Mouse (Mus musculus) MEL (cell line): ENCODE results near the gene Osgep. TPM values are rescaled to one million over a fixed set of nuclear protein-coding genes. Genes with fewer than 3 reads are reported as not detected.

Experiments
- DNase-seq: peaks from one replicate; pipeline ENCODE4 v3.0.0; 2011; ENCODE audit warnings: low read depth, low spot score
- H3K27ac ChIP-seq: 2 replicates; pipeline ENCODE4 v1.5.1; 2012; ENCODE audit warnings: low read depth, mild to moderate bottlenecking, control low read depth, low read length, moderate library complexity; ENCODE audit not compliant: control insufficient read depth
- H3K27me3 ChIP-seq, 2 experiments: fragments of 150-350 bp in 1 of 2; sonication (generic) in 1 of 2; 2 replicates each; pipeline ENCODE4 v1.6.1; 2012; ENCODE audit warnings: low read length in 2 of 2, mild to moderate bottlenecking in 2 of 2, improper control_type of control experiment in 1 of 2, moderate library complexity in 1 of 2; ENCODE audit not compliant: insufficient read depth in 2 of 2, control insufficient read depth in 1 of 2
- H3K36me3 ChIP-seq, 2 experiments: 2 replicates each; pipeline ENCODE4 v1.6.1; 2012 to 2014; ENCODE audit warnings: low read length in 2 of 2, improper control_type of control experiment in 1 of 2, inconsistent platforms in 1 of 2, mild to moderate bottlenecking in 1 of 2; ENCODE audit not compliant: insufficient read depth in 2 of 2, control insufficient read depth in 1 of 2
- H3K4me1 ChIP-seq, 2 experiments: fragments of 150-350 bp in 1 of 2; sonication (generic) in 1 of 2; 2 replicates each; pipeline ENCODE4 v1.6.1; 2012; ENCODE audit warnings: low read length in 2 of 2, improper control_type of control experiment in 1 of 2, mild to moderate bottlenecking in 1 of 2; ENCODE audit not compliant: insufficient read depth in 2 of 2, control insufficient read depth in 1 of 2
- H3K4me3 ChIP-seq, 2 experiments: fragments of 150-350 bp in 1 of 2; sonication (generic) in 1 of 2; 2 replicates each; pipeline ENCODE4 v1.5.1; 2012; ENCODE audit warnings: low read depth in 2 of 2, low read length in 2 of 2, mild to moderate bottlenecking in 2 of 2, moderate library complexity in 2 of 2, control low read depth in 1 of 2, improper control_type of control experiment in 1 of 2; ENCODE audit not compliant: control insufficient read depth in 1 of 2, insufficient read depth in 1 of 2
- H3K79me2 ChIP-seq: 2 replicates; pipeline ENCODE4 v1.6.1; 2012; ENCODE audit warnings: mild to moderate bottlenecking, low read length, moderate library complexity; ENCODE audit not compliant: control insufficient read depth, poor library complexity, insufficient read depth
- H3K9ac ChIP-seq: 2 replicates; pipeline ENCODE4 v1.6.1; 2012; ENCODE audit warnings: low read depth, mild to moderate bottlenecking, control low read depth, low read length, moderate library complexity; ENCODE audit not compliant: control insufficient read depth, poor library complexity, severe bottlenecking
- H3K9me3 ChIP-seq: fragments of 150-350 bp; sonication (generic); replicated peaks from 2 replicates; pipeline ENCODE4 v1.6.1; 2012; ENCODE audit warnings: mild to moderate bottlenecking, low read length, improper control_type of control experiment, moderate library complexity; ENCODE audit not compliant: insufficient read depth
- CHD2 ChIP-seq: IDR thresholded peaks from 2 replicates; pipeline ENCODE4 v1.6.1; 2011; ENCODE audit warnings: low read length, improper control_type of control experiment
- CTCF ChIP-seq, 3 experiments: IDR thresholded peaks in 2 of 3; conservative IDR thresholded peaks in 1 of 3; 2 replicates each; pipeline ENCODE4 v1.5.1; 2011 to 2012; ENCODE audit warnings: low read length in 3 of 3, low read depth in 2 of 3, mild to moderate bottlenecking in 2 of 3, improper control_type of control experiment in 1 of 3, inconsistent platforms in 1 of 3, mixed read lengths in 1 of 3, moderate library complexity in 1 of 3; ENCODE audit not compliant: control insufficient read depth in 1 of 3, insufficient read depth in 1 of 3, poor library complexity in 1 of 3, severe bottlenecking in 1 of 3
- E2F4 ChIP-seq: IDR thresholded peaks from 2 replicates; pipeline ENCODE4 v1.6.1; 2011; ENCODE audit warnings: low read depth, low read length, improper control_type of control experiment, borderline replicate concordance
- ELF1 ChIP-seq: IDR thresholded peaks from 2 replicates; pipeline ENCODE4 v1.6.1; 2014; ENCODE audit warnings: low read depth, mild to moderate bottlenecking, inconsistent platforms, low read length, improper control_type of control experiment, moderate library complexity
- ETS1 ChIP-seq: IDR thresholded peaks from 2 replicates; pipeline ENCODE4 v1.6.1; 2012; ENCODE audit warnings: low read depth, mild to moderate bottlenecking, inconsistent platforms, low read length, improper control_type of control experiment, moderate library complexity
- GATA1 ChIP-seq: IDR thresholded peaks from 2 replicates; pipeline ENCODE4 v1.6.1; 2011; ENCODE audit warnings: low read depth, low read length, improper control_type of control experiment
- HCFC1 ChIP-seq: IDR thresholded peaks from 2 replicates; pipeline ENCODE4 v1.6.1; 2012; ENCODE audit warnings: low read depth, mild to moderate bottlenecking, inconsistent platforms, low read length, improper control_type of control experiment, moderate library complexity
- MAFK ChIP-seq: IDR thresholded peaks from 2 replicates; pipeline ENCODE4 v1.6.1; 2011; ENCODE audit warnings: low read depth, mild to moderate bottlenecking, low read length, improper control_type of control experiment, borderline replicate concordance
- MAZ ChIP-seq: IDR thresholded peaks from 2 replicates; pipeline ENCODE4 v1.6.1; 2012; ENCODE audit warnings: low read depth, mild to moderate bottlenecking, inconsistent platforms, low read length, improper control_type of control experiment
- MEF2A ChIP-seq: IDR thresholded peaks from 2 replicates; pipeline ENCODE4 v1.6.1; 2014; ENCODE audit warnings: low read depth, mild to moderate bottlenecking, inconsistent platforms, low read length, improper control_type of control experiment; ENCODE audit not compliant: poor library complexity, insufficient replicate concordance, severe bottlenecking; ENCODE audit errors: extremely low read depth
- MXI1 ChIP-seq: IDR thresholded peaks from 2 replicates; pipeline ENCODE4 v1.6.1; 2011; ENCODE audit warnings: mild to moderate bottlenecking, low read depth, low read length, improper control_type of control experiment
- NELFE ChIP-seq: IDR thresholded peaks from 2 replicates; pipeline ENCODE4 v1.6.1; 2011; ENCODE audit warnings: low read depth, low read length, improper control_type of control experiment
- NRF1 ChIP-seq: IDR thresholded peaks from 2 replicates; pipeline ENCODE4 v1.6.1; 2014; ENCODE audit warnings: low read depth, mild to moderate bottlenecking, inconsistent platforms, low read length, improper control_type of control experiment, moderate library complexity; ENCODE audit not compliant: poor library complexity, insufficient read depth, severe bottlenecking
- POLR2A ChIP-seq, 2 experiments: IDR thresholded peaks; 2 replicates each; pipeline ENCODE4 v1.6.1; 2011 to 2012; ENCODE audit warnings: low read length in 2 of 2, mild to moderate bottlenecking in 2 of 2, control low read depth in 1 of 2, improper control_type of control experiment in 1 of 2, low read depth in 1 of 2, moderate library complexity in 1 of 2; ENCODE audit not compliant: control insufficient read depth in 1 of 2, insufficient read depth in 1 of 2, poor library complexity in 1 of 2
- POLR2AphosphoS2 ChIP-seq: IDR thresholded peaks from 2 replicates; pipeline ENCODE4 v1.6.1; 2011; ENCODE audit warnings: low read length, improper control_type of control experiment
- RCOR1 ChIP-seq: IDR thresholded peaks from 2 replicates; pipeline ENCODE4 v1.6.1; 2012; ENCODE audit warnings: low read depth, mild to moderate bottlenecking, inconsistent platforms, low read length, improper control_type of control experiment
- SIN3A ChIP-seq: IDR thresholded peaks from 2 replicates; pipeline ENCODE4 v1.6.1; 2012; ENCODE audit warnings: low read length, improper control_type of control experiment, inconsistent platforms
- TAL1 ChIP-seq: IDR thresholded peaks from 2 replicates; pipeline ENCODE4 v1.6.1; 2012; ENCODE audit warnings: mild to moderate bottlenecking, inconsistent platforms, low read length, moderate library complexity, mixed read lengths
- TBP ChIP-seq: IDR thresholded peaks from 2 replicates; pipeline ENCODE4 v1.8.0; 2011; ENCODE audit warnings: low read depth, low read length, improper control_type of control experiment
- TCF12 ChIP-seq: IDR thresholded peaks from 2 replicates; pipeline ENCODE4 v1.6.1; 2014; ENCODE audit warnings: low read depth, mild to moderate bottlenecking, inconsistent platforms, low read length, improper control_type of control experiment, moderate library complexity
- UBTF ChIP-seq: IDR thresholded peaks from 2 replicates; pipeline ENCODE4 v1.6.1; 2012; ENCODE audit warnings: low read depth, mild to moderate bottlenecking, inconsistent platforms, low read length, improper control_type of control experiment, moderate library complexity, borderline replicate concordance; ENCODE audit not compliant: insufficient read depth
- USF1 ChIP-seq: IDR thresholded peaks from 2 replicates; pipeline ENCODE4 v1.6.1; 2014; ENCODE audit warnings: low read depth, mild to moderate bottlenecking, inconsistent platforms, low read length, improper control_type of control experiment, moderate library complexity
- ZC3H11A ChIP-seq: IDR thresholded peaks from 2 replicates; pipeline ENCODE4 v1.6.1; 2012; ENCODE audit warnings: low read depth, mild to moderate bottlenecking, inconsistent platforms, low read length, improper control_type of control experiment
- ZKSCAN1 ChIP-seq: IDR thresholded peaks from 2 replicates; pipeline ENCODE4 v1.6.1; 2012; ENCODE audit warnings: low read depth, mild to moderate bottlenecking, inconsistent platforms, low read length, improper control_type of control experiment, moderate library complexity
- ZMIZ1 ChIP-seq: IDR thresholded peaks from 2 replicates; pipeline ENCODE4 v1.6.1; 2012; ENCODE audit warnings: low read depth, mild to moderate bottlenecking, inconsistent platforms, low read length, improper control_type of control experiment, moderate library complexity
- ZNF384 ChIP-seq: IDR thresholded peaks from 2 replicates; pipeline ENCODE4 v1.6.1; 2012; ENCODE audit warnings: low read depth, mild to moderate bottlenecking, inconsistent platforms, low read length, improper control_type of control experiment
- polyA plus RNA-seq, 2 experiments: library from polyadenylated mRNA; stranded (reverse) in 1 of 2; unstranded in 1 of 2; fragments of >175 nt in 1 of 2; fragments of >200 nt in 1 of 2; gene quantifications; 2 replicates each; pipeline versions ENCODE4 v1.2.1 to v1.2.4; 2012; ENCODE audit warnings: low replicate concordance in 2 of 2, low read depth in 1 of 2; ENCODE audit not compliant: insufficient read length in 2 of 2, insufficient read depth in 1 of 2, missing spikeins in 1 of 2
- total RNA-seq: library from RNA; depleted of rRNA; stranded (reverse); fragments of 300-350 nt; gene quantifications from 2 replicates; pipeline ENCODE4 v1.2.3, GENCODE M21; 2012

The Osgep gene
- total and polyA plus RNA-seq, 3 experiments, result 29.6 to 45.1 TPM; not detected in 1

DNA sequence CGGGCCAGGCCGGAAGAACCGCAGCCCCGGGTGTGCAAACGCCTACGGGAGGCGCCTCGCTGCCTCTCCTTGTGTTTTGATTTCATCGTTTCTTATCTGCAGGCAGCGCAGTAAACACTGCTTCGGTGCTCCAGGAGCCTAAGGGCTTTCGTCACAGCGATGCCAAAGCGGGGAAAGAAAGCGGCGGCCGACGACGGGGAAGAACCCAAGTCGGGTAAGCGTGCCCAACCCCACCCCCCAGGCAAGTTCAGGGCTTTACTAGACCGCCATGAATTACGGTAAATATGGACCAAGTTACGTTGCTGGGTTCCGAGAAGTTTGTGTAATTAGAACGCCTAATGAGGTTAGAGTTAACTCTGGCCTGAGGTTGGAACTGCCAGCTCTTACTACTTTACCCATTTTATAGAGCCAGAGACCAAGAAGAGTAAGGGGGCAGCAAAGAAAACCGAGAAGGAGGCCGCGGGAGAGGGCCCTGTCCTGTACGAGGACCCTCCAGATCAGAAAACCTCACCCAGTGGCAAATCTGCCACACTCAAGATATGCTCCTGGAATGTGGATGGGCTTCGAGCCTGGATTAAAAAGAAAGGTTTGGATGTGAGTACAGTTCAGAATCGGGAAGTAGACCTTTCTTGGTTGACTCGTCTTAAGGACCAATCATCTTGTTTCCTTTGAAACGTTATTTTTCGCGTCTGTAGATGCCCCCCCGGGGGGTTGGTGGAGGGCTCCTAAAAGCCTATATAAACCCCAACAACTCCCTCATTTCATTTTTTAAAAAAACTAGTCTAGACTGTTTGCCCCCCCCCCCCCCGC lies 623 bp upstream of the Osgep start:
- TF ChIP-seq E2F4 (no peak), MXI1 (peak; percentile 82), CHD2 (no peak), MAFK (no peak), POLR2AphosphoS2 (peak; percentile 15; the same call in 1 of the 2 replicates), USF1 (no peak), SIN3A (peak; percentile 75), NELFE (no peak), ZKSCAN1 (no peak), CTCF (IDR thresholded peaks at IDR 0.05 in 2 of 3, conservative IDR thresholded peaks at IDR 0.05 in 1 of 3; ENCODE audit: control insufficient read depth in 1 of 3, insufficient read depth in 1 of 3, low read depth in 2 of 3, low read length in 3 of 3, poor library complexity in 1 of 3, severe bottlenecking in 1 of 3) (no peak), TCF12 (no peak), GATA1 (peak; percentile 56), ZC3H11A (no peak), ZMIZ1 (0 out of 2 replicates have a peak, but pooled peaks have one; percentile 53), HCFC1 (no peak), NRF1 (no peak), TAL1 (no peak), MEF2A (no peak), ELF1 (no peak), RCOR1 (no peak), ZNF384 (no peak), POLR2A (IDR thresholded peaks at IDR 0.05; ENCODE audit: control insufficient read depth in 1 of 2, insufficient read depth in 1 of 2, low read depth in 1 of 2, low read length in 2 of 2, poor library complexity in 1 of 2) (no peak), TBP (no peak), UBTF (0 out of 2 replicates have a peak, but pooled peaks have one; percentile 4), MAZ (no peak), ETS1 (no peak; the same call in 1 of the 2 replicates)
- H3K36me3 ChIP-seq, result peaks cover 0 to 8% of the 10 kb centered on the region in 2 experiments; a peak in 2 of 4 replicates
- H3K4me3 ChIP-seq, result peak overlapping the region; percentile 59 to 78
- H3K4me1 ChIP-seq, result no peaks in the 10 kb centered on the region
- no peaks in the 10 kb centered on the region for H3K9me3 ChIP-seq
- H3K27ac ChIP-seq, result peak overlapping the region; percentile 74
- peak overlapping the region; percentile 76 for H3K9ac ChIP-seq
- DNase-seq, result peak; percentile 56
- H3K79me2 ChIP-seq, result peaks cover 24% of the 10 kb centered on the region
- no peaks in the 10 kb centered on the region for H3K27me3 ChIP-seq
